Mouse (Mus musculus) NIH3T3 (cell line): ENCODE results near the gene Nsg2.
"Not testable (repeated sequence)": the region's sequence is repeated elsewhere in the genome, so short reads cannot be mapped to it uniquely, and the experiment has no call there.

Experiments used
- DNase-seq: peaks from one replicate; pipeline ENCODE4 v3.0.0-alpha.2; 2012; ENCODE audit warnings: low read depth

Gene Nsg2

DNA sequence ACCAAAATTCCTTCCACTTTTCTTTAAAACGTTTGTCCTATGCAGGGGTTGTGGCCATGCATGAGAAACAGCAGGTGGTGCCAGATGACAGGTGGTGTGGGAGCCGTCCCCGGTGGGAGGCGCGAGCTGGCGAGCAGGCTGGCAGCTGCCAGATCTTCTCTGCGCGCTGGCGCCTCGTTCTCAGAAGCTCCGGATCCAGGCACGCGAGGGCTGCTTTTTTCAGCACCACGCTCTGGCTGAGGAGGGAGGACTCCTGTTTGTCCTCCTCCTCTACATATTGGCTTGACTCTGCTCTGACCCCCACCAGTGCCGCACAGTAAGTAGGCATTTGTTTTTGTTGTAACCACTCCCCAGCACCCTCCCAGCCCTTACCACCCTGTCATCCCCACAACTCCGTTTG lies at the start of gene Nsg2:
Nsg2 (plus strand) TSS at position 183 of the 400 bp plus-strand sequence.
- DNase-seq = peak; percentile 67

DNA sequence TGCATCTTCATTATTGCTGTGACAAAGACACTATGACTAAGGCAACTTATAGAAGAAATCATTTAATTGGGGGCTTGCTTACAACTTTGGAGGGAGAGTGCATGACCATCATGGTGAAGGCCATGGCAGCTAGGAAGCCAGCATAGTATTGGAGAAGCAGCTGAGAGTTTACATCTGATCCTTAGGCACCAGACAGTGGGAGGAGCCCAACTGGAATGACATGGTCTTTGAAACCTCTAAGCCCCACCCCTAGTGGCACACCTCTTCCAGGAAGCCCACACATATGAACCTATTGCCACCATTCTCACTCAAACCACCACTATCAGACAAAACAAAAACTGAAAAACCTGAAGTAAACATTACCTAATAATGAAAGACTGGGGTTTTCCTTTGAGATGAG lies 40.2 kb upstream of the Nsg2 start:
- DNase-seq = no peak

DNA sequence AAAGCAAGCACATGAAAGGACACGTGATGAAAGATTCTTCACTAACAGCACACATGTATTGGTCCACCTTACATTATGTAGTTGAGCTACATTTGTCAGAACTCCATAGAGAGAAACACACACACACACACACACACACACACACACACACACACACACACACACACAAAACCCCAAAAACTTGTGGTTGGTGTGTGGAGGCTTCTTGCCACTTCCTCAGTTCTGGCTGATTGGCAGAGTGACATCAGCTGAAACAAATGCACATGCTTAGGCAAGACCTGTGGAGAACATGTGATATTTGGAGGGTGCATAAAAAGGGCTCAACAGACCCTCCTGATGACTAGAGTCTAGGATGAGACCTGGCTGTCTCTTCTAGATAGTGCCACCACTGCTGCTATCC lies 36.3 kb upstream of the Nsg2 start:
- no peak for DNase-seq

DNA sequence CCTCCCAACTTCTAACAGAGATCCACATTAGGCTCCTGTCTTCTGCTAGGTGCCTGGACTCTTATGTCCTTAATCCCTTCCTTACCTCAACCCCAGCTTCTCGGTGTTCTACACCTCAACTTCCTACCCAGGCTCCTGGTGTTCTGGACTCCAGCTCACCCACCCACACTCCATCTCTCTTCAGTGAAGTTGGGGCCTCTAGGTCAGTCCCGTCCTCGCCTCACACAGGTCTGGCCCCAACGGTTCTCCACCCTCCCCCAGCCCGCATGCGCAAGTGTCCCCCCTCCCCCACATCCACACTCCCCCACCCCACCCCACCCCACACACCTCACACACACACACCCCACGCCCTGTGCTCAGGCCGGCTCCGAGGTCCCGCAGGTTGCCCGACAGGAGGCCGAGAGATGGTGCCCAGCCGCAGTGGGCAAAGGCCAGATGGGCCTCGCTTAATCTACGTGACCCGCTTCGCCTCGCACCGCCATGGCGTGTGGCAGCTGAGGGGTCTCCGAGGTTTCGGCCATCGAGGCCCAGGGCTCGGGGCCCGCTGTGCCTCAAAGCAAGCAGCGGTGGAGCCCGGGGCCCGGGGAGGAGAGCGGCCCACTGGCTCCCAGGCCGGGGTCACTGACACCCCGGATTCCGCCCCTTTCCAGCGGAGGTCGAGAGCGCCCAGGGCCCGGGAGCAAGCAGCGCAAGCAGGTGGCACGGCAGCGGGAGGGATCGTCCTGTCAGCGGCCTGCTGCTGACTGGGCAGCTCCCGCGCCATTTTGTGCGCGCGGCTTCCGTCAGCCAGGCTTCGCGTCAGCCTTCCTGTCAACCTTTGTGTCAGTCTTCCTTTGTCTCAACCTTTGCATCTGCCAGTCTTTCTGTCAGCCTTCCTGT lies 34.8 kb upstream of the Nsg2 start, which contains the start of gene 4930524B15Rik:
4930524B15Rik (plus strand) TSS at position 337 of the 879 bp plus-strand sequence.
- no peak for DNase-seq

DNA sequence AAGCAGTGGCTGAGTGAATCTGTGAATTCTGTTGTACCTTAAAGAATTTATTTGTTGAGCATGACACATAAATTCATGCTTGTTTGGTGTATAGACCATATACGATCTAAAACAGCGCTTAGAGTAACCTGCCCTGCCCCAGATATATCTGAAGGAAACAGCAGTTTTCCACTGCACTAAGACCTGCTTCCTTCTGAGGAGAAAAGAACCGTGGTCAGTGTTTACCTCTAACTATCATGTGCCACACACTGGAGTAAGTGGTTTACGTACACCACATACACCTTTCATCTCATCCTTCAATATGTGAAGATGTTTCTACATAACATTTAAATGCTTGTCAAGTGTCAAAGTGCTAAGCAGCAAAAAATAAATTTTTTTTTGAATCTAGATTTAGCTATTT lies 26.1 kb upstream of the Nsg2 start:
- DNase-seq = no peak

DNA sequence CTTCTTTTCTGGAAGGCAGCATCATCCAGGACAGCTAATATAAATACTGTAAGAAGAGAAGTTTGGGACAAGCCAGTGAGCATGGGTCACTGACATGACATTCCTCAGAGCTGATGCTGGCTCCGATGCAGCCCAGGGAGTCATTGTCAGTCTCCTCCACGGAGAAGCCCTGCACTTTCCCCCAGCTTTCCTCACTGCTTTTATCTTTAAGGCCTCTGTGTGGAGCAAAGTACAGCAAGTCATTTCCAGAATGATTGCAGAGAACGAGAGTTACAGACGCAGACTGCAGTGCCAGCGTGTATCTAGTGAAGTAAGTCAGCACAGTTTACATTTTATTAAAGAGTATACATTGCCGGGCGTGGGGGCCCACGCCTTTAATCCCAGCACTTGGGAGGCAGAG lies 25.4 kb upstream of the Nsg2 start:
- DNase-seq = peak; percentile 6

DNA sequence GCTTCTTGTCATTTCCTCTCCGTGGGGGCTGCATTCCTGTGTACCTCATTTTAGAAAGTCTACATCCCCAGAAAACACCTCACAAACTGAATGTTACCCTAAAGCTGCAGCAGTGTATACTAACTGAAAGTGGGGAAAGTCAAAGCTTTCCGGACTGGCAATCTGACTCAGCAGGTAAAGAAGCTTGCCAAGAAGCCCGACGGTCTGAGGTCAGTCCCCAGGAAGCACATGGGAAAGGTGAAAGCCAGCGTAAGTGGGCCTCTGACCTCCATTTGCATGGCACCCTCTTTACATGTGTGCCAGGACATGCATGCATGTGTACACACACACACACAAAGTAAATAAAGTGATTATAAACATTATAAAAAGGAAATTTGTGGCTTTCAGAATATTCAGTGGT lies 24.6 kb upstream of the Nsg2 start:
- DNase-seq = no peak

DNA sequence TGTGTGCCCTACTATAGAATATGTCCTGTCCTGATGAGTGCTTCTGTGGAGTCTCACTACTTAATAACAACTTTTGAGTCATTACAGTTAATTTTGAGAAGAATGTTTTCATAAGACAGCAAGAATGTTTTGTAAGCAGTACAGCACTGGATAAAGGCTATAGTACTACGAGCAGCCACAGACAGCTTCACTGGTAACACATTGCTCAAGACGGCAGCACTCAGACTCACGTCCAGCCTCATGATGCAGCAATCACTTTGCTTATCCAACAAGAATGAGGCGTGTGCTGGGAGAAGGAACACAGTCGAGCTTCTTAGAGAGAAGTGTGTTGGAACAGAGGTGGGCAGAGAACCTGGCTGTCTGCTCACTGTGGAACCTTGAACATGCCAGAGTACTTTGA lies 24.1 kb upstream of the Nsg2 start:
- DNase-seq = peak; percentile 10

DNA sequence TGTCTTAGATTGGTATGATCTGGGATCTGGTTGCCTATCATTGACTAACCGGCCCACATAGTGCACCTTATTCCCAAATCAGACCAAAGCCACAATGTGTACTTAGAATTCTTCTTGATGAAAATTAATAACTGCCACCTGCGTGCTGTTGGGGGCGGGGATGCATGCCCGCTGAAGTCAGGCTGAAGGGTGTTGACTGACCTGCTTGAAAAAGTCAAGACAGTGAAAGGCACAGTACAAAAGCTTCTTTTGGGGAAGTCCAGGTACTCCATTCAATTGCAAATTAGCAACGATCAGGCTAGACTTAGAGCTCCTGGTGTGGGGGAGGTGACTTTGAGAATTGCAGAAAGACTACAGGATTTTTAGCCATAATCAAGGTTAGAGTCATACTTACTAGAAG lies 20.2 kb upstream of the Nsg2 start:
- DNase-seq = not testable (repeated sequence)

DNA sequence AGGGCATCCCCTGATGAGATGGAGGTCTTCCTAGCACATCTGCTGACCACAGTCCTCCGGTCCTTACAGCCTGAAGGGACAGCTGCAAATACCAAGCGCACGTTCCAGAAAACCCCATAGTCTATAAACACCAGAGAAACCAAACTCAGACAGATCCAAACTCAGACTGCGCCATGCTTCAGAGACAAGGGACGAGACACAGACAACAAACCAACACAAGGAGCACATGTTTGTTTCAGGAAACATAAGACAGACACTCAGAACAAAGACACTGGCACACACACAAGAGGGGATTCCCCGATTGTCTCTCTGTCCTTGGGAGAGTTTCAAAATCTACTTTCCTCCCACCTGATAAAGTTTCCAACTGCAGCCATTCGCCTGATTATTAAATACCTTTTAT lies 18.4 kb upstream of the Nsg2 start:
- no peak for DNase-seq

DNA sequence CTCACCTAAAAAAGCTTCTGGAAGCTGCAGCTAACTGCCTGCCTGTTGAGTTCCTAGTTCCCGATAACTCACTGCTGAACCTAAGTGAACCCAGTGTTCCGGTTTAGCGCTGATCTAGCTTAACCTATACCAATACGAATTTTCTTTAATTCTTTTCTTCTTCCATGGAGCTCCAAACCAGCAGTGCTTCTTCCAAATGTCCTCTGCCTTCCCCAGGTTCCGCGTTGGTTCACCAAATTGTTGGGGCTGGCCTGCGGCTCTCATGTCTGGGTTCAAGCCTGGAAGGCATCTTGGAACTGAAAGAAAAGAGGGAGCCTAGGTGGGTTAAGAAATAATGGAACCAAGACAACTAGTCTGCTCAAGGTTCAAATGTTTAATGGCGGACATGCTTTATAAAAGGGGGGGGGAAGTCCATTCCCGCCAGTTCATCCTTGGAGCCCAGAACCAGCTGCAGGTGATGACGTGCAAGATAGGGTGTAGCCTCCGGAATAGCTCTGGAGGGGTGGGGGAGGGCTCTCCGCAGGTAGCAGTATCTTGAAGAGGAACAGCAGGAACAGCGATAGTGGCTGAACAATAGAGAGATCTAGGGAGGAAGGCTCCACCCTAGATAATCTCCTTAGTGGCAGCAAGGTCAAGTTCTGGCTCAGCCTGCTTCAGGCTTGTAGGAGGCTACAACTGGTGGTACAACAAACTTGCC lies 17.9 kb upstream of the Nsg2 start:
- DNase-seq = not testable (repeated sequence)

DNA sequence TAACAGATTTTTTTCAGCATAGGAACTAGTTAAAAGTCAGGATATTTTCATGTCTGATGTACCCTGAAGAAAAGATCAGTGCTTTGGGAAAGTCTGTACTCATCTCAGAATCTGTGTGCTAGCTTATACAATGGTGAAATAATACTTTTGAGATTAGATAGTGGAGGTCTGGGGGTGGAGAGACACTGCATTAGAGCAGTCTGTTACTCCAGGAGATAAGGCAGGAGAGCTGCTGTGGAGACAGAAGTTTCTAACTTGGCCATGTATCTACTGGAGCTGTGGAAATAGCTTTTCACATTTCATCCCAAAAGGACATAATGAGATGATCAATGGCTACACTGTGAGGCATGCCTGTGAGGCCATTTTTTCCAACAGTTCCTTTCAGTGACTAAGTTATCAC lies 17.0 kb upstream of the Nsg2 start:
- no peak for DNase-seq

DNA sequence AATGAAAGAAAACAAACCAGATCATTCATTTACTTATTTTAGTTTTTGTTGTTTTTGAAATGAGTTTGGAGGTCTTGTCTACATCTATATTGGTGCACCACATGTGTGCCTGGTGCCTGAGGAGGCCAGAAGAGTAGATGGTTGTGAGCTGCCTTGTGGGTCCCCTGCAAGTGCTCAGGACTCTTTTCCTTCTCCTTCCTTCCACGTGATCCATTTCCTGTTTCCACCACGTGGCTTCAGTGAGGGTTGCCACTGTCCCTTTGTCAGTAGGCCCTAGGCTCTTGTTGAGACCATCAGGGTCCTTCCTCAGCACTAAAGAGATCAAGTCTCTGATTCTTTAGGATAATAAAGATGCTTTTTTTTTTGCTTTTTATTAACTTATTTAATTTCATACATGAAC lies 15.5 kb upstream of the Nsg2 start:
- DNase-seq = no peak

DNA sequence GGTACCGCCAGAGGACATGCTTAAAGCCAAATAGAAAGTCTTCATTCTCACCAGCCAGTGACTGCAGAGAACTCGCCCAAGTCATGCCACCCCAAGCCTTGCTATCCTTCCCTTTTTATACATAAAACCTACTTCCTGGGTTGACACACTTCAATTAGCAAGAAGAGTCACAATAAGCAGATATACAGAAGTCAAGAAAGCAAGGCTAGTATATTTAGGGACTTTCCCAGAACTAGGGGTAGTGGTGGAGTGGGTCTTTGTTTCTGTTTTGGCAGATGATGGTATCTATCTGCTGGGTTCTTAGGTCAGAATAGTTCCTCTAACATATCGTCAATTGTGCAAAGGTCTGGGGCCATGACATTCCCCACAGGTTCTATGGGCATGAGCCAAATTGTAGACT lies 7.7 kb upstream of the Nsg2 start:
- no peak for DNase-seq

DNA sequence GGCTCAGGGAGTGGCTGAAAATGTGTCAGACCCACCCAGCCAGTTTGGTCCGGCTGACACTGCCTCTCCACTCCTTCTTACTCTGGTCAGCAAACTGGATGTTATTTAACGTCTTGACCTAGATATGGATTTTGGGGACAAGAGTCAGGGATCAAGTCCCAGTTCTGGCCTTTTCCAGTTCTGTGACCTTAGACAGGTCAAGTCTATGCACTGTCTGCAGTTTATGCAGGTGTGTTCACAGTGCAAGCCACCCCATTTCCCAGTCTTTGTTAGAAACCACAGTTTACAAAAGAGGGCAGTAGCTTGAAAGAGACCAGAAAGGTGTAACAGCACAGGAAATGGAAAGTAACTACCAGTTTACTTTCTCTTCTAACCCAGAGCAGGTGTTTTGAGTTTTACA lies 547 bp upstream of the Nsg2 start:
- DNase-seq = no peak

DNA sequence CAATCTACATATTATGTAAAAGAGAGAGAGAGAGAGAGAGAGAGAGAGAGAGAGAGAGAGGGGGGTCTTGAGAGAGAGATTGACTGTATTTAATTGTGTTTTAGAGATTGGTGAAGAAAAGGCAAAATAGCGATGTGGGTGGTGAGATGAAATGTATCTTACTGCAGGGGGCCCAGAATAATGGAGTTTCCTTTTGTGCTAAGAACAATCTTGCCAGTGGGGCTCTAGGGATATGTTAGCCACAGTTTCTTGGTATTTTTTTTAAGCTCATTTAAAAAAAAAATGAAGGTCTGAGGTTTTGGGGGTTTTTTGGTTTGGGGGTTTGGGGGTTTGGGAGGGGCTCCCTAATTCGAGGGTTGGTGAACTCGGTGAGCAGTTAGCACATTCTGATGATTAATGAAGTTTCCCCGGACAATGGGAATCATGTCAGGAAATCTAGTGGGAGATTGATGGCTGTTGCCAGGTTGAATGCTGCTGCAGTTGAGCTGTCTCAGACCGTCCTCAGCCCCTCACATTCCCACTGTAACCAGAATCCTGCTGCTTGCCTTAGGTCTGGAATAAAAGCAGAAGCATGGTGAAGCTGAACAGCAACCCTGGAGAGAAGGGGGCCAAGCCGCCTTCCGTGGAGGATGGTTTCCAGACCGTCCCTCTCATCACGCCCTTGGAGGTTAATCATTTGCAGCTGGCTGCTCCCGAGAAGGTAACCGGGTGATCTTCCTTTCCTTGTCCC lies 1.1 kb downstream of the Nsg2 start:
- no peak for DNase-seq

DNA sequence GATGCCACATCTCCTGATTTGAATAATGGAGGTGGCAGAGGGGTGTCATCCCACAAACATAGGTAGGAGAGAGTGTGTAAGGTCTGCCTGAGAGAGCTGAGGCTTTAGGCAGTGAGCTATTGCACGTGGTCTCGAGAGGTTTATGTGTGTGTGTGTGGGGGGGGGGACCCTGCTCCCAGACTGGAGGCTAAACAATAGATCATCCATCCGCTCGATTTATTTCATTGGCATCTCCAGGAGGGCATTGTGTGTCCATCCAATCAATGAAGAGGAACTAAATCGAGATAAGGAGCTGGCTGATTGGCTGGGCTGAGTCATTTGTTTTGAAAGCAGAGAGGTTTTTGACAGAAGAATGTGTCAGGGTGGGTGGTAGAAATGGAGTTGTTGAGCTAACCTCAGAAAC lies 2.4 kb downstream of the Nsg2 start:
- DNase-seq = peak; percentile 44

DNA sequence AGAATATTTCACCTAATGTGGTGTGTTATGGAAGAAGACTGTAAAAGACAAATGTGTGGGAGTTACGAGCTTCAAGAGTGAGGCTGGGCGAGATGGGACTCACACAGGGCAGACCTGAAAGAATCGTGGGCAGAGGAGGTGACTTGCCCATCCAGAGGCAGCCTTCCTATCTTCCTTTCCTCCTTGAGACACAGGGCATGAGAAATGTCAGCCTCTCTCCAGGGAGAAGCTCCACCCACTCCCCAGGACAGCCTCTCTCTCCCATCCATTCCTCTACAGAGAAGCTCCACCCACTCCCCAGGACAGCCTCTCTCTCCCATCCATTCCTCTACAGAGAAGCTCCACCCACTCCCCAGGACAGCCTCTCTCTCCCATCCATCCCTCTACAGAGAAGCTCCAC lies 7.8 kb downstream of the Nsg2 start:
- DNase-seq = not testable (repeated sequence)

DNA sequence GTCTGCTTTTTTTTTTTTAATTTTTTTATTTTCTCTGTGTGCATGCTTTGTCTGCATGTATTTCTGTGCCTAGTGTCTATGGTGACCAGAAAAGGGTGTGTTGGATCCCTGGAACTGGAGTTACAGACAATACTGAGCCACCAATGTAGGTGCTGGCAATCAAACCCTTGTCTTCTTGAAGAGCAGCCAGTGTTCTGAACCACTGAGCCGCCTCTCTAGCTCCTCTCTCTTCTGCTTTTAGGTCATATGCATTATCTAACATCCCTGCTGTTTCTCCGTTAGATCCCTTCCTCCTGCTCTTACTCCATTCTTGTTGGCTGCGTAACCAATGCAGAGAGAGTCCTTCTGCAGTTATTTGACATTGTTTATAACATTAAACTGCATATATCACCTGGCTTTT lies 8.6 kb downstream of the Nsg2 start:
- no peak for DNase-seq

DNA sequence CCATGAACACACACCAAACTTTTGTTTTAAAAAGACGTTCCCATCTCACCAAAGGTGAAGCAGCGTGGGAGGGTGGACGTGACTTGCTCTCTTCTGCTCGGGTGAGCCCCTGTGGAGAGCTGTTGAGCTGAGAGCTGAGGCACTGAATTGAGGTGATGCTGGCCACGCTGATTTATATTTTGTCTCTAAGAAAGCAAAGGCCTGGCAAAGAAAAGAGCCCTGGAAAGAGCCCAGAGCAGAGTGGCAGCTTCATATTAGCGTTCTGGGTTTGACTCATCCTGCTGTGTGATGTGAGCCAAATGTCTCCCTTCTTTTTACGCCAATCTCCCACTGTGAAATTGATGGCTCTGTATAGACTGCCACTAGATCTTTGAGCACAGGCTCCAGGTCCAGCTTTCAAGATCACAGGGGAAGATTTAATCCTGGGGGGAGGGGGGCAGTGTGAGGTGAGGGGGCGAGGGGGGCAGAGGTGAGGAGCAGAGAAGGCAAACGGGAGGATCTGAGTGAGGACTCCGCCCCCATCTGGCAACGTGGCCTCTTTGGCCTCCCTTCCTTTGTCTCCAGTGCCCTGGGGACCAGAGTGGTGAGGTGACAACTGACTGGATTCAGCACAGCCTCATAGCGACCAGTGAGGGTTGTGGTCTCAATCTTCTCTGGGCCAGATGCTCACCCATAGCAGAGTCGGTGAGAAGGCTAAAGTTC lies 9.8 kb downstream of the Nsg2 start:
- peak; percentile 59 for DNase-seq

DNA sequence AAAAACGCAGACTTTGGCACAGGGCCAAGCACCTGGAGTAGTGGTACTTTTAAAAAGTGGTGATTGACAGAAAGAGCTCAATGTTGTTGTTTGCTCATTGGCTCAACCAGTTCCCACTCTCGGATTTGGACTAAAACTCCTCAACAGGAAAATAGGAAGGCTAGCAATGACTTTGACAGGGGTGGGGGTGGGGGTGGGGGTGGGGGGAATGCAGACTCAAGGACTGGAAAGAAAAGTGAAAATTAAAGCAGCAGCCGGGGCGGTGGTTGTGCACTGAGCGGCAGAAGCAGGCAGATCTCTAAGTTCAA lies 10.4 kb downstream of the Nsg2 start:
- DNase-seq = peak; percentile 31

DNA sequence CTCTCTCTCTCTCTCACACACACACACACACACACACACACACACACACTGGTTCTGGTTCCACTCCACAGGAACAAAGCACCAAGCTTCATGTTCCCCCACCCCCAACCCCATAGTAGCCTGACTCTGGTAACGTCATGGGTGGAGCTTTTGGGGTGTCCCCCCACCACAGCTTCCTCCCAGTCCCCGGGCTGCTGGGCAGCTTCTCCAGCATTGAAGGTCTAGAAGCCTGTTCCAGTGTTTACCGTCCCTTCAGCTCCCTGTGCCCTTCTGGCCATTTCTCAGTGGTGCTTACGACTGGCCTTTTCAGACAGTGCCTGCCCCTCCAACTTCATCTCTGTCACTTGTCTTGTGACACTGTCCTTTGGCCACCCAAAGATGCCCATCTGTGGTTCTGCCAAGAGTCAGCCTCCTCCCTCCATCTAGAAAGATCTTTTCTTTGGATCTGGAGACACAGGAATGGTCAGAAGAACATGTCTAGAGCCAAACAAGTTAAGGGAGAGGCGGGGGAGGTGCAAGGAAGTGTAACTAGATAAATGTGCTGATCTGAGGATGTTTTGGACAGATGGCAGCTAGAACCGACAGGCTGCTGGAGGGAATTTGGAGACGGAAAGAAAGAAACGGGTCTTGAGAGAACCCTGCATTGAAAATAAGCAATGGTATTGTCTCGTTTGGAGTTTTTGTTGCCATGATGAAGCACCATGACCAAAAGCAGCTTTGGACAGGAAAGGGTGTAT lies 11.8 kb downstream of the Nsg2 start:
- no peak for DNase-seq
